Mouse (Mus musculus) liver, embryonic 13.5 days (tissue): ENCODE data around the gene Pde4dip. TPM values are rescaled to one million over a fixed set of nuclear protein-coding genes. Genes with fewer than 3 reads are reported as not detected.

ENCODE experiments used
- ATAC-seq: fragments of 200-750 bp; cut with Nextera tagmentation; 2 replicates; pipeline ENCODE4 v1.8.0; 2017; ENCODE audit warnings: low read depth, mild to moderate bottlenecking, moderate number of reproducible peaks, moderate library complexity
- DNase-seq: peaks from one replicate; pipeline ENCODE4 v3.0.0; 2022
- H3K27ac ChIP-seq: fragments of 300-500 bp; sonication (generic); 2 replicates; pipeline ENCODE4 v1.5.1; 2015; ENCODE audit warnings: moderate library complexity, mild to moderate bottlenecking, inconsistent platforms
- H3K27me3 ChIP-seq: fragments of 300-500 bp; sonication (generic); 2 replicates; pipeline ENCODE4 v1.6.1; 2015; ENCODE audit warnings: mild to moderate bottlenecking, inconsistent platforms
- H3K36me3 ChIP-seq: fragments of 300-500 bp; sonication (generic); 2 replicates; pipeline ENCODE4 v1.6.1; 2015; ENCODE audit warnings: mild to moderate bottlenecking, inconsistent platforms
- H3K4me1 ChIP-seq: fragments of 300-500 bp; sonication (generic); replicated peaks from 2 replicates; pipeline ENCODE4 v1.6.1; 2015; ENCODE audit warnings: inconsistent platforms
- H3K4me2 ChIP-seq: fragments of 300-500 bp; sonication (generic); 2 replicates; pipeline ENCODE4 v1.6.1; 2015; ENCODE audit warnings: inconsistent platforms, mild to moderate bottlenecking, moderate library complexity
- H3K4me3 ChIP-seq: fragments of 300-500 bp; sonication (generic); replicated peaks from 2 replicates; pipeline ENCODE4 v1.5.1; 2015; ENCODE audit warnings: mild to moderate bottlenecking, inconsistent platforms
- H3K9ac ChIP-seq: fragments of 300-500 bp; sonication (generic); 2 replicates; pipeline ENCODE4 v1.6.1; 2015; ENCODE audit warnings: mild to moderate bottlenecking, inconsistent platforms
- H3K9me3 ChIP-seq: fragments of 300-500 bp; sonication (generic); replicated peaks from 2 replicates; pipeline ENCODE4 v1.6.1; 2016; ENCODE audit warnings: inconsistent platforms
- WGBS: fragments of 180-500 bp; shearing (Covaris S2); methylation state at CpG from one replicate; pipeline ENCODE4 v1.1.7; 2015; ENCODE audit not compliant: insufficient replicate concordance; 5-methylcytosine and 5-hydroxymethylcytosine counted together
- polyA plus RNA-seq: library from polyadenylated mRNA; unstranded; fragments of >200 nt; fragmentation: Nextera tagmentation; extraction: Ambion mirVana; gene quantifications from 2 replicates; pipeline ENCODE4 v1.2.1, GENCODE M21; 2015

Gene Pde4dip
- polyA plus RNA-seq, 1 experiment from 2014 or later = 5.8 TPM

- ATAC-seq = no peak
- Histone ChIP-seq H3K9me3 (no peaks in the 10 kb centered on the region), H3K27ac (no peak overlapping the region), H3K4me1 (no peaks in the 10 kb centered on the region), H3K4me3 (no peak overlapping the region), H3K9ac (no peak overlapping the region), H3K27me3 (no peaks in the 10 kb centered on the region), H3K36me3 (0 out of 2 replicates have a peak, but pooled peaks cover 3% of the 10 kb centered on the region), H3K4me2 (no peak overlapping the region)
- no peak for DNase-seq
Measured at GRCm38 (mm10) chr3:97840439-97840838, 48.1 kb downstream of the Pde4dip start.

DNA sequence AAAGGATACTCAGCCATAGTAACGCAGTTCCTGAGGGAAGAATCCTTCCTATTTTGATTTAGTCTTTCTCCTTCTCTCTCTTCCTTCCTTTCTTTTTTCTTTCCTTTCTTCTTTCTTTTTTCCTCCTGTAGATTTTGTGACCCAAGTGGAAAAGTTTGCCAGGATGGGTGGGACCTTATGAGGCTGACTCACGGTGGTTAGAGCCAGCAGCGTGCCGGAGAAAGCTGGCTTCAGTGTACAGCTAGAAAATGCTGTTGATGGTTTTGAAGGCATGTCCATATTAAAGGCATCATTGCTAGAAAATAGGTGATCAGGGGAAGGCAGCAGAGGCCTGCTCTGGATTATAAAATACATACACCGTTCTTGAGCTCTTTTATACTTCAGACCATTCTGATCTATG is 52.6 kb downstream of the Pde4dip start:
- no peak for ATAC-seq
- WGBS = 84% methylated on average over 5 of the region's 5 CpGs

DNA sequence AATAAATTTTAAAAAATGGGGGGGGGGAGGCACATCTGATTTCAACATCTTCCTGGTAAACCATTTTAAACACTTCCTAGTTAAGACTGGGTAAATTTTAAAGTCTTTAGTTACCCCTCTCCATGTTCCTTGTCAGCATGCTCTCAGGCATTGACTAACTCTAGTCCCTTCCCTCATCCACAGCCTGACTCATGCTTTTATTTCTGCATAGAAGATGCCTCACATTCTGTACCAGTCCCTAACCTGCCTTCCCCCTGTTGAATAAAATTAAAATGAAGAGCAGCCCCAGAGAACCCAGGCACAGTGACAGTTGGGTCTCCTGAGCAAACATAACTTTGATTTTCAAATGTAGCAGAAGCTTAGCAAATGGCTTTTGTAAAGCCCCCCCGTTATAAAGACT is 53.9 kb downstream of the Pde4dip start:
- Histone ChIP-seq H3K4me2 (no peak overlapping the region), H3K9me3 (no peaks in the 10 kb centered on the region), H3K4me1 (no peaks in the 10 kb centered on the region), H3K36me3 (0 out of 2 replicates have a peak, but pooled peaks cover 3% of the 10 kb centered on the region), H3K27ac (no peak overlapping the region), H3K9ac (no peak overlapping the region), H3K4me3 (no peak overlapping the region), H3K27me3 (no peaks in the 10 kb centered on the region)
- WGBS = 47% methylated on average over 1 of the region's 1 CpGs
- ATAC-seq (no peak), DNase-seq (no peak)

More for the DNA sequence above, 52.6 kb downstream of the Pde4dip start:
- Histone ChIP-seq H3K9ac (no peak overlapping the region), H3K27ac (no peak overlapping the region), H3K36me3 (0 out of 2 replicates have a peak, but pooled peaks cover 3% of the 10 kb centered on the region), H3K4me3 (no peak overlapping the region), H3K9me3 (no peaks in the 10 kb centered on the region), H3K27me3 (no peaks in the 10 kb centered on the region), H3K4me2 (no peak overlapping the region), H3K4me1 (no peaks in the 10 kb centered on the region)
- no peak for DNase-seq

DNA sequence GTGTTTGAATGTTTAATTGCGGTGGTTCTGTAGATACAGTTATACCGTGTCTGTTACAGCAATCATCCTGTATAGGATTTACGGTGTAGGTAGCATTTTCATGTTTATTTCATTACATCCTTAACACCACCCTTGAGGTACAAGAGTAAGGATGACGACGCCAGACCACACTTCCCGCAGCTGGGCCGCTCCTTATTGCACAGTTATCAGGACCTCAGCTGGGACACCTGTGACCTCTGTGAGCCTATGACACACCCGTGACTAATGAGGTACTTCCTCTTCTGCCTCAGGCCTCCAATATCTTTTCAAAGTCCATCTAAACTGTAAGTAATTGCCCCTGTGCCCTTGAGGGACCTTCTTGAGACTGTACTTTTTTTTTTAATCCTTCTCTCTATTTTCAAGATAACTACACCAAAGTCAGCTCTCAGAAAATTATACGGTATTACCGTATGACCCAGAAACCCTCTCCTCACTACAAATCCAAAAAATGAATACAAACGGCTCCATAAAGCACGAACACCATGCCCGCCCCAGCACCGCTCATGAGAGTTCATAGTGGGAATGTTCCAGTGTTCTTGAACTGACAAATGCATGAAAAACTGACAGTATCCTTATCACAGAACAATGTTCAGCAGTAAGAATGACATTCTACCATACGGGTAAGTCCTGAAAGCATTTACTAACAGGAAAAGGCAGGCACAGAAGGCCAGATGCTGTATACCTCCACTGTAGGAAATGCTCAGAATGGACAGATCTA is 56.8 kb downstream of the Pde4dip start:
- WGBS = 56% methylated on average over 15 of the region's 15 CpGs
- Histone ChIP-seq H3K27me3 (no peaks in the 10 kb centered on the region), H3K27ac (no peak overlapping the region), H3K4me1 (no peaks in the 10 kb centered on the region), H3K4me2 (no peak overlapping the region), H3K9ac (no peak overlapping the region), H3K4me3 (no peak overlapping the region), H3K36me3 (no peaks in the 10 kb centered on the region), H3K9me3 (no peaks in the 10 kb centered on the region)
- ATAC-seq (no peak), DNase-seq (no peak)

DNA sequence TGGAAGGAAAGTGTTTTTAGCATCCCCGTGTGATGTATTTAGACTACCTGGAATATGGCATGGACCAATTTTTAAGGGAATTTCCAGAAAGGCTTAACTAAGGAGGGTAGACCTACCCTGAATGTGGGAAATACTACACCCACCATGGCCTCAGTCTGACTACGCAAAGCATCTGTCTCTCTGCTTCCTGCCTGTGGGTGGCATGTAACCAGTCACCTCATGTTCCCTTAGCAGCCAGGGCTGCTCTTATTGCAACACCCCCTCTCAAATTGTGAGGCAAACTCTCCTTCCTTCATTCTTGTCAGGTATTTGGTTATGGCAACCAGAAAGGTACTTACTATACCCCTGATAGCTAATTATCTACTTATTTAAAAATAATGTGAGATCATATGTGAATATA is 57.9 kb downstream of the Pde4dip start:
- H3K27me3 ChIP-seq = no peaks in the 10 kb centered on the region
- no peaks in the 10 kb centered on the region for H3K9me3 ChIP-seq
- no peak overlapping the region for H3K4me2 ChIP-seq
- H3K4me1 ChIP-seq = no peaks in the 10 kb centered on the region
- no peak overlapping the region for H3K4me3 ChIP-seq
- 64% methylated on average over 2 of the region's 2 CpGs for WGBS
- no peak overlapping the region for H3K9ac ChIP-seq
- H3K27ac ChIP-seq = no peak overlapping the region
- DNase-seq (no peak), ATAC-seq (no peak)
- no peaks in the 10 kb centered on the region for H3K36me3 ChIP-seq

DNA sequence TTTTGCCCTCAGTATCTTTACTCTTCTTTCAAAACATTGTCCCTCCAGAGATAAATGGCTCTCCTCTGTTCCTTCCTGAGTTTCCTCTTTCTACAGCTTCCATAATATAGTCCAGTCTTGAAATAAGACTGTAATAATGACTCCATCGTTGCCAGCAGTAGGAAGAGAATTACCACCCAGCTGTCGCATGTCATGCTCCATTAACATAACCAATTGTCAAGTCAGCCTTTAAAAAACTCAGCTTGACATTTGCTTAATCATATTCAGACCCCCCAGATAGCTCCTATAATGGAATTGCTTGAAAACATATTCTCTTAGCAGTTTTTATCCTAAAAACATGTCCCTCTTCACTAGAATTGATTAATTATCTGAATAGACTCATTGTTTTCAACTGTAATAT is 58.4 kb downstream of the Pde4dip start:
- no peaks in the 10 kb centered on the region for H3K9me3 ChIP-seq
- DNase-seq (no peak), ATAC-seq (no peak)
- no peak overlapping the region for H3K9ac ChIP-seq
- H3K36me3 ChIP-seq = no peaks in the 10 kb centered on the region
- no peak overlapping the region for H3K4me3 ChIP-seq
- peaks cover 3% of the 10 kb centered on the region for H3K27me3 ChIP-seq
- H3K4me2 ChIP-seq = no peak overlapping the region
- peaks cover 2% of the 10 kb centered on the region; the same call in 1 of the 2 replicates for H3K4me1 ChIP-seq
- no peak overlapping the region for H3K27ac ChIP-seq
- 37% methylated on average over 2 of the region's 2 CpGs for WGBS

DNA sequence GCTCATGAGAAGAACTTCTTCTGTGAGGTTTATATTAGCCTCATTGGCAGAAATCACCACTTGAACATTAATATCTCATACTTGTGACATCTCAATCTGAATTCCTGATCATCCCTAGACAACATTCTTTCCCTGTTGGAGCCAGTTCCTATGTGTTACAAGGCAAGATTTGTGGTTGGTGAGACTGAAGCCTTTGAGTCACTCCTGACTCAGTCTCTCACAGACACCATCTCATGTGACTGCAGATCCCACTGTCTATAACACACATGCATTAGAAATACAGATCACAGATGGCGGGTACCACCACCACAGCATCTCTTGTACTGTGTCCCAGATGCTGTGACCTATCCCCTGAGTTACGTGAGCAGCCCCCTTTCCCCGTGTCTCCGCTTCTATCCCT is 60.2 kb downstream of the Pde4dip start:
- DNase-seq (no peak), ATAC-seq (no peak)
- H3K4me3 ChIP-seq = no peak overlapping the region
- H3K4me1 ChIP-seq = peaks cover 7% of the 10 kb centered on the region; the same call in 1 of the 2 replicates
- 73% methylated on average over 4 of the region's 4 CpGs for WGBS
- H3K27me3 ChIP-seq = peaks cover 21% of the 10 kb centered on the region
- no peak overlapping the region for H3K4me2 ChIP-seq
- no peaks in the 10 kb centered on the region for H3K9me3 ChIP-seq
- H3K36me3 ChIP-seq = no peaks in the 10 kb centered on the region
- H3K9ac ChIP-seq = no peak overlapping the region
- no peak overlapping the region for H3K27ac ChIP-seq

DNA sequence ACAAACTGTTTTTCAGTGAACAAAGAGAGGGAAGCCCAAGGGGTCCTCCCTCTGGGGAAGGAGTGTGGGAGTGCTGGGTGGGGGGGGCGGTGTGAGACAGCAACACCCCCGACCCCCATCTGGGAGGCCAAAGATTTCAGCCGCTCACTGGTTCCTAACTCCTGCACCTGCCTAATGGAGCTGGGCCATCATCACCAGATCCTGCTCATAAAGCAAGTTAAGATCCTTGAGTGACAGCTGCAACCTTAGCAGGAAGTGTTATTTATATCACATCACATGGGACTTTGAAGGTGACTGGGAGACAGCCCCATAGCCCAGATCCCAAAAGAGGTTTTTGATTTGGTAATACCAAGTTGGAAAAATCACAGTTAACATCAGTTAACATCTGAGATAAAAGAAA is 63.3 kb downstream of the Pde4dip start:
- peaks cover 7% of the 10 kb centered on the region; the same call in 1 of the 2 replicates for H3K4me1 ChIP-seq
- 33% methylated on average over 3 of the region's 3 CpGs for WGBS
- no peaks in the 10 kb centered on the region for H3K36me3 ChIP-seq
- no peak overlapping the region for H3K4me3 ChIP-seq
- H3K9me3 ChIP-seq = no peaks in the 10 kb centered on the region
- ATAC-seq (no peak), DNase-seq (no peak)
- no peak overlapping the region for H3K9ac ChIP-seq
- peak overlapping the region; percentile 60; the same call in 1 of the 2 replicates for H3K4me2 ChIP-seq
- H3K27me3 ChIP-seq = peaks cover 27% of the 10 kb centered on the region
- H3K27ac ChIP-seq = no peak overlapping the region

DNA sequence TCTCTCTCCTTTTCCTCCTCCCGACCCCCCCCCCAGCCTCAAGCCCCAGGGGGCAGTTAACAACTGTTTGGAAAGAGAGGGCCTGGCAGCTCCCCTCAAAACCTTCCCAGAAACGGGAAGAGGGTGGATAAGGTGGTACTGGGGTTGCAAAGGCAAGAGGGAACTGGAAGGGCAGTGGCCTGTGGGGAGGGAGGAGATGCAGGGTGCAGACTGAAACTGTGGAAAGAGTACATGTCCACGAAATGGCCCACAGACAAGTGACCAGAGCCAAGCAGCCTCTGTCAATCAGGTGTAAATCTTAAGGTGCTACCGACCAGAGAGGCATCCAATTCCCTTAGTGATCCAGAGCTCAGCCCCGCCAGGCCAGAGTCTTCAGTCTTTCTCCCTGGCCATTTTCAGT is 63.8 kb downstream of the Pde4dip start:
- WGBS = 6% methylated on average over 4 of the region's 5 CpGs
- no peaks in the 10 kb centered on the region for H3K36me3 ChIP-seq
- ATAC-seq (no peak), DNase-seq (no peak)
- peak overlapping the region; percentile 39; the same call in 1 of the 2 replicates for H3K4me3 ChIP-seq
- H3K4me1 ChIP-seq = peaks cover 7% of the 10 kb centered on the region; the same call in 1 of the 2 replicates
- no peak overlapping the region for H3K9ac ChIP-seq
- peaks cover 27% of the 10 kb centered on the region for H3K27me3 ChIP-seq
- H3K4me2 ChIP-seq = peak overlapping the region; percentile 60
- no peak overlapping the region for H3K27ac ChIP-seq
- H3K9me3 ChIP-seq = no peaks in the 10 kb centered on the region

- 3% methylated on average over 28 of the region's 29 CpGs for WGBS
- no peaks in the 10 kb centered on the region for H3K36me3 ChIP-seq
- DNase-seq = no peak
Measured at GRCm38 (mm10) chr3:97824011-97824711, 64.3 kb downstream of the Pde4dip start.

DNA sequence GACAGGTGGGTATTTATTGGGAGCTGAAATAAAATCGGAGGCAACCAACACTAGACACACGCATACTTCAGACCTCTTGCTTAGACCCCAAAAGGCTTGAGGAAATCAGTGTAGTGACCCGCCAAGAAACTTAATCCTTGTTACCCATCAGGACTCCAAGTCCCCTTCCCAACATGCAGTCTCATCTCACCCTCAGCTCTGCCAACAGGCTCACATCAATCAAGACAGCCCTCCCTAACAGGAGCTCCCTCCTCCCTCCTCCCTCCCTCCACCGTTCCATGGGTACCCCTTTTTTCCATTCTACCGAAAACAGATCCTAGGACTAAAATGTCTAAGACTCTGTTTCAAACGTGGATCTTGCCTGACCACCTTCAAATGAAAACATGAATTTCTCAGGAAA is 65.1 kb downstream of the Pde4dip start:
- peaks cover 27% of the 10 kb centered on the region for H3K27me3 ChIP-seq
- ATAC-seq (no peak), DNase-seq (no peak)
- H3K4me2 ChIP-seq = no peak overlapping the region
- no peak overlapping the region for H3K9ac ChIP-seq
- H3K4me3 ChIP-seq = no peak overlapping the region
- 35% methylated on average over 6 of the region's 6 CpGs for whole genome bisulfite sequencing
- H3K9me3 ChIP-seq = no peaks in the 10 kb centered on the region
- peaks cover 7% of the 10 kb centered on the region; the same call in 1 of the 2 replicates for H3K4me1 ChIP-seq
- no peak overlapping the region for H3K27ac ChIP-seq
- no peaks in the 10 kb centered on the region for H3K36me3 ChIP-seq

More at GRCm38 (mm10) chr3:97824011-97824711, 64.3 kb downstream of the Pde4dip start:
- ATAC-seq = peak; percentile 47
- Histone ChIP-seq H3K4me2 (peak overlapping the region; percentile 60), H3K4me3 (peak overlapping the region; percentile 39), H3K27ac (no peak overlapping the region), H3K9ac (no peak overlapping the region), H3K27me3 (peaks cover 27% of the 10 kb centered on the region), H3K9me3 (no peaks in the 10 kb centered on the region), H3K4me1 (peaks cover 7% of the 10 kb centered on the region; the same call in 1 of the 2 replicates)
